Mouse (Mus musculus) thymus, postnatal 25 days (tissue): ENCODE measurements around the gene Clip2.

Experiments
- DNase-seq: peaks from one replicate; pipeline ENCODE4 v3.0.0; 2022

The Clip2 gene

GRCm38 (mm10) chr5:134560450-134561171 is 8.4 kb upstream of the Clip2 start:
- DNase-seq: no peak

- no peak for DNase-seq
Observed at GRCm38 (mm10) chr5:134560071-134560449, 7.8 kb upstream of the Clip2 start, which contains the start of gene Syna. Syna (minus strand) TSS chr5:134560171.

- DNase-seq: peak; percentile 30
Observed at GRCm38 (mm10) chr5:134555463-134556164, 3.4 kb upstream of the Clip2 start.

- no peak for DNase-seq
Observed at GRCm38 (mm10) chr5:134553951-134554546, 1.8 kb upstream of the Clip2 start.

- peak; percentile 52 for DNase-seq
Observed at GRCm38 (mm10) chr5:134551233-134552109, 763 bp downstream of the Clip2 start.

- DNase-seq: peak; percentile 12
Observed at GRCm38 (mm10) chr5:134550836-134551232, 1.4 kb downstream of the Clip2 start.

GRCm38 (mm10) chr5:134549640-134550168 is 2.5 kb downstream of the Clip2 start:
- no peak for DNase-seq

- DNase-seq: no peak
Observed at GRCm38 (mm10) chr5:134548306-134548705, 3.9 kb downstream of the Clip2 start.

GRCm38 (mm10) chr5:134546790-134547189 is 5.4 kb downstream of the Clip2 start:
- no peak for DNase-seq

- no peak for DNase-seq
Observed at GRCm38 (mm10) chr5:134545242-134545629, 7.0 kb downstream of the Clip2 start.

GRCm38 (mm10) chr5:134544516-134545241 is 7.6 kb downstream of the Clip2 start:
- no peak for DNase-seq

- DNase-seq: no peak
Observed at GRCm38 (mm10) chr5:134541640-134542039, 10.6 kb downstream of the Clip2 start.

- no peak for DNase-seq
Observed at GRCm38 (mm10) chr5:134540881-134541280, 11.4 kb downstream of the Clip2 start.

- peak; percentile 66 for DNase-seq
Observed at GRCm38 (mm10) chr5:134539891-134540290, 12.3 kb downstream of the Clip2 start.

GRCm38 (mm10) chr5:134536036-134536435 is 16.2 kb downstream of the Clip2 start:
- no peak for DNase-seq

- no peak for DNase-seq
Observed at GRCm38 (mm10) chr5:134532417-134532816, 19.8 kb downstream of the Clip2 start.

- no peak for DNase-seq
Observed at GRCm38 (mm10) chr5:134531585-134531984, 20.6 kb downstream of the Clip2 start.

- DNase-seq: no peak
Observed at GRCm38 (mm10) chr5:134530830-134531229, 21.4 kb downstream of the Clip2 start.

GRCm38 (mm10) chr5:134528488-134528887 is 23.7 kb downstream of the Clip2 start:
- DNase-seq: no peak

- no peak for DNase-seq
Observed at GRCm38 (mm10) chr5:134525971-134526711, 26.1 kb downstream of the Clip2 start.

- no peak for DNase-seq
Observed at GRCm38 (mm10) chr5:134523728-134524127, 28.5 kb downstream of the Clip2 start.
